Mouse (Mus musculus): ENCODE data around the gene Tspan10. TPM values are rescaled to one million over a fixed set of nuclear protein-coding genes. Genes with fewer than 3 reads are reported as not detected.

Tspan10 gene
- polyA plus RNA-seq (2015; fragmentation: Nextera tagmentation; extraction: Ambion mirVana): not detected in 2 replicates

GRCm38 (mm10) chr11:120442344-120442743 is at the start of gene Tspan10:
Gene Tspan10 (plus strand): TSS chr11:120442644.

GRCm38 (mm10) chr11:120437152-120437856 is 5.1 kb upstream of the Tspan10 start, which contains the start of gene Nploc4:
Gene Nploc4 (minus strand): TSS chr11:120437708.

GRCm38 (mm10) chr11:120453306-120453705 is 10.9 kb downstream of the Tspan10 start, which contains the start of gene Pde6g:
Gene Pde6g (minus strand): TSS chr11:120453500.

GRCm38 (mm10) chr11:120457772-120458751 is 15.6 kb downstream of the Tspan10 start, which contains the start of the genes Oxld1 and Ccdc137:
Gene Oxld1 (minus strand): TSS chr11:120458068.
Gene Ccdc137 (plus strand): TSS chr11:120458115.

DNA sequence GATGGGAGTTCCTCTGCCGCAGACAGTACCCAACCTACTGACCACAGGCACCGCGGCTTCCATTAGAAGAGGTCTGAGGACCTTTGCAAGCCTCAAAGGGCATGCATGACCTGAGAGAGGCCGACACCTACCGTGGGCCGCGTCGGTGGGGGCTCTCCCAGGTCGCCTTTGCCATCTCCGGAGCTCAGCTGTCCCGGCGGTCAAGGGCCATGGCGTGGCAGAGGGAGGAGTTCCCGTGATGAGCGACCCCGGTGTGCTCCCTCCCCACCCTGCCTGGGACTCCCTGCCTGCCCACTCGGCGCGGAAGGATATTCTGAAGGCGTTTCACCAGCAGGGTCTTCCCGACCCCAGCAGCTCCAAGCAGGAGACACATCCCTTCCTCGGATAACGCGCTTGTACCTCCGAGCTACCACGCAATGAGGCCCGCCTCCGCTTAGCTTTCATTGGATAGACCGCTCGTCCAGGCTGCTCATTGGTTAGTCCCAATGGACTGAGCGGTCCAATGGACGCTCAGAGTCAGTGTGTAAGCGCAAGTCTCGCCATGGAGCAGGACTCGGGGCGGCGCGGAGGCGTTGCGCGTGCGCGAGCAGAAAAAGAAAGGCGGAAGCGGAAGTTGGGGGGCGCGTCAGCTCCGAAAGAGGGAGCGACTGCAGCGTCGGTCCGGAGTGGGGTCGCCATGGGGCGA is 24.7 kb downstream of the Tspan10 start, which contains the start of gene Arl16:
Arl16 (minus strand) TSS at position 557 of the 685 bp plus-strand sequence.

DNA sequence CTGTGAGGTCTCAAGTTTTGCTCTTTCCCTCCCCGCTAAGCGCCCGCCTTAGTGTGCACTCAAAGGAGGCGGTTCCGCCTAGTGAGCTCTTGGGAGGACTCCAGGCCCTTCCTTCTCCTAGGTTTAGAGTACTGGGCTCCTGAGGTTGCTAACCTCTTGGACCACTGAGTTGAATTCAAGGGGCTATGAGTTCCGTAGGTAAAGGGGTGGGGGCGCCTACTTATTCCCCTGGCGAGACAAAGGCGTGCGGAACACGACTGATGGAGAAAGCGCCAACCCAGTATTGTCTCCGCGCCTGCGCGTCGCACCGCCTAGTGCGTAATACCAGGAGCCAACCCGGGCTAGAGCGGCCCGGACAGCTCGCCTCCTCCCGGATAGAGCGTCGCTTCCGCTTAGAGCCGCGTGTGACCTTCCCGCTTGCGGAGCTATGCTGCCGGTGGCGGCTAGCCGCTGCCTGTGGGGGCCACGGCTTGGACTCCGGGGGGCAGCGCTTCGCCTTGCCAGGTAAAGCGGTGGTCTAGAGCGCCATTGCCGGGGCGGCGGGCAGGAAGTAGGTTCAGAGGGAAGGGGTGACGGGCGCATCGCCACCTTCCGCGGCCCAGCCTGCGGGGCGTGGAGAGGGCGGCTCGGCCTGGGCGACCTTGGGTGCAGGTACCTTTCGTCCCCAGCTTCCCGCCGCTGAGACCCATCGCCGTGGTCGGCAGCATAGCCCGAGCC is 42.0 kb downstream of the Tspan10 start, which contains the start of gene Mrpl12:
Mrpl12 (plus strand) TSS at position 349 of the 717 bp plus-strand sequence.

DNA sequence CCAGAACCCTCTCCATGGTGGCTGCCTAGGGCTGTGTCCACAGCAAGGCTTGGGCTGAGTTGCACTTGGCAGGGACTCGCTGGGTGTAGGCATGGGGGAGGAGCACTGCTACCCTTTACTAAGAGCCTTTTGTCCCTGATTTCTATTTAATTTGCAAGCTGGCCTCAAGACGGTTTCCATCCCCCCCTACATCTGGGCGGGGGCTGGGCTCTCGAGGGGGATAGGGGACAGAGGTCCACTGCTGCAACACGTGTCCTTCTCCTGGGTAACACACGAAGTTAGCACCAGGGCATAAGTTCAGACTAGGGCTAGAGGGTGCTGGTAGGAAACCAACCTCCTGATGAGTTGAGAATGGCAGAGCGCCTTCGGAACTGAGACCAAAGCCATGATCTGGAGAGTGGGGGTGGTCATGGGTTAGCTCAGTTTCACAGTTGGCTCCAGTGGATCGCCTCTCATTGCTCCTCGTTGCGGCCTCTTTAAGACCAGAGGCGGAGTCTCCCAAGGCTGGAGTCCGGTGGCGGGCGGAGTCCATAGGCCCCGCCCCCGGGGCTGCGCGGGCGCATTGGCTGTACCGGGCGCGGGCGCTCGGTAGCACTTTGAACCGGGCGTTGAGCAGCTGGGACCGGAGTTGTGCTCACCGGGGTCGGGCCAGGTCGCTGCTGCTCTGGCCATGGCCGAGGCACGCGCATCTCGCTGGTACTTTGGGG is 49.0 kb downstream of the Tspan10 start, which contains the start of gene Slc25a10:
Slc25a10 (plus strand) TSS at position 524 of the 707 bp plus-strand sequence.

Other genes with a start within 250 kb of the Tspan10 start
- gene Bahcc1, start 209.7 kb upstream of the Tspan10 start, polyA plus RNA-seq (2015; fragmentation: Nextera tagmentation; extraction: Ambion mirVana): 8.4 and 8.5 TPM in 2 replicates
- gene Actg1, start 94.1 kb upstream of the Tspan10 start, polyA plus RNA-seq (2015; fragmentation: Nextera tagmentation; extraction: Ambion mirVana): 3,213 and 3,438 TPM in 2 replicates
- gene Fscn2, start 81.1 kb upstream of the Tspan10 start, polyA plus RNA-seq (2015; fragmentation: Nextera tagmentation; extraction: Ambion mirVana): 1.2 and 1.4 TPM in 2 replicates
- gene Faap100, start 63.9 kb upstream of the Tspan10 start, polyA plus RNA-seq (2015; fragmentation: Nextera tagmentation; extraction: Ambion mirVana): 55.9 and 70.0 TPM in 2 replicates
- 25.7 and 27.7 TPM in 2 replicates for gene Nploc4, start 4.9 kb upstream of the Tspan10 start, polyA plus RNA-seq (2015; fragmentation: Nextera tagmentation; extraction: Ambion mirVana)
- gene Pde6g, start 10.9 kb downstream of the Tspan10 start, polyA plus RNA-seq (2015; fragmentation: Nextera tagmentation; extraction: Ambion mirVana): 0.15 TPM in 1 of 2 replicates, not detected in the other
- 15.1 and 15.8 TPM in 2 replicates for gene Oxld1, start 15.4 kb downstream of the Tspan10 start, polyA plus RNA-seq (2015; fragmentation: Nextera tagmentation; extraction: Ambion mirVana)
- gene Ccdc137, start 15.5 kb downstream of the Tspan10 start, polyA plus RNA-seq (2015; fragmentation: Nextera tagmentation; extraction: Ambion mirVana): 16.5 and 23.4 TPM in 2 replicates
- gene Arl16, start 25.0 kb downstream of the Tspan10 start, polyA plus RNA-seq (2015; fragmentation: Nextera tagmentation; extraction: Ambion mirVana): 86.7 and 89.4 TPM in 2 replicates
- gene Mrpl12, start 42.0 kb downstream of the Tspan10 start, polyA plus RNA-seq (2015; fragmentation: Nextera tagmentation; extraction: Ambion mirVana): 156 and 163 TPM in 2 replicates
- gene Slc25a10, start 49.2 kb downstream of the Tspan10 start, polyA plus RNA-seq (2015; fragmentation: Nextera tagmentation; extraction: Ambion mirVana): 29.1 and 32.5 TPM in 2 replicates
- gene Gcgr, start 88.1 kb downstream of the Tspan10 start, polyA plus RNA-seq (2015; fragmentation: Nextera tagmentation; extraction: Ambion mirVana): 0.29 and 0.30 TPM in 2 replicates
- gene Mcrip1, start 107.1 kb downstream of the Tspan10 start, polyA plus RNA-seq (2015; fragmentation: Nextera tagmentation; extraction: Ambion mirVana): 238 and 259 TPM in 2 replicates
- not detected in 2 replicates for gene Ppp1r27, start 108.5 kb downstream of the Tspan10 start, polyA plus RNA-seq (2015; fragmentation: Nextera tagmentation; extraction: Ambion mirVana)
- 213 and 228 TPM in 2 replicates for gene P4hb, start 130.6 kb downstream of the Tspan10 start, polyA plus RNA-seq (2015; fragmentation: Nextera tagmentation; extraction: Ambion mirVana)
- 444 and 484 TPM in 2 replicates for gene Arhgdia, start 139.0 kb downstream of the Tspan10 start, polyA plus RNA-seq (2015; fragmentation: Nextera tagmentation; extraction: Ambion mirVana)
- 163 and 172 TPM in 2 replicates for gene Alyref, start 155.7 kb downstream of the Tspan10 start, polyA plus RNA-seq (2015; fragmentation: Nextera tagmentation; extraction: Ambion mirVana)
- gene Anapc11, start 155.8 kb downstream of the Tspan10 start, polyA plus RNA-seq (2015; fragmentation: Nextera tagmentation; extraction: Ambion mirVana): 220 and 225 TPM in 2 replicates
- 1.8 and 3.2 TPM in 2 replicates for gene Npb, start 165.8 kb downstream of the Tspan10 start, polyA plus RNA-seq (2015; fragmentation: Nextera tagmentation; extraction: Ambion mirVana)
- 162 and 185 TPM in 2 replicates for gene Pcyt2, start 175.3 kb downstream of the Tspan10 start, polyA plus RNA-seq (2015; fragmentation: Nextera tagmentation; extraction: Ambion mirVana)
- gene Sirt7, start 182.6 kb downstream of the Tspan10 start, polyA plus RNA-seq (2015; fragmentation: Nextera tagmentation; extraction: Ambion mirVana): 42.3 and 44.0 TPM in 2 replicates
- gene Mafg, start 191.0 kb downstream of the Tspan10 start, polyA plus RNA-seq (2015; fragmentation: Nextera tagmentation; extraction: Ambion mirVana): 47.6 and 50.2 TPM in 2 replicates
- gene Pycr1, start 201.1 kb downstream of the Tspan10 start, polyA plus RNA-seq (2015; fragmentation: Nextera tagmentation; extraction: Ambion mirVana): 8.8 and 9.5 TPM in 2 replicates
- gene Myadml2, start 205.5 kb downstream of the Tspan10 start, polyA plus RNA-seq (2015; fragmentation: Nextera tagmentation; extraction: Ambion mirVana): 1.6 and 2.8 TPM in 2 replicates
- gene Notum, start 218.5 kb downstream of the Tspan10 start, polyA plus RNA-seq (2015; fragmentation: Nextera tagmentation; extraction: Ambion mirVana): 13.9 and 15.4 TPM in 2 replicates
- gene Aspscr1, start 230.3 kb downstream of the Tspan10 start, polyA plus RNA-seq (2015; fragmentation: Nextera tagmentation; extraction: Ambion mirVana): 134 and 150 TPM in 2 replicates